Mouse (Mus musculus): ENCODE data around the gene Hectd2.

Hectd2 gene

GRCm38 (mm10) chr19:36645308-36645889, 91.0 kb downstream of the Hectd2 start:
- in situ Hi-C loops (cut with MboI, MseI) = no loop called here

- in situ Hi-C loops (cut with MboI, MseI) = no loop called here
Observed at GRCm38 (mm10) chr19:36646132-36646828, 91.8 kb downstream of the Hectd2 start.

GRCm38 (mm10) chr19:36652686-36653085, 98.2 kb downstream of the Hectd2 start:
- in situ Hi-C loops (cut with MboI, MseI) = no loop called here

GRCm38 (mm10) chr19:36662734-36663133, 108.3 kb downstream of the Hectd2 start:
- in situ Hi-C loops (cut with MboI, MseI) = no loop called here

- in situ Hi-C loops (cut with MboI, MseI) = no loop called here
Observed at GRCm38 (mm10) chr19:36663918-36664317, 109.5 kb downstream of the Hectd2 start.

GRCm38 (mm10) chr19:36664417-36664816, 110.0 kb downstream of the Hectd2 start:
- in situ Hi-C loops (cut with MboI, MseI) = no loop called here

GRCm38 (mm10) chr19:36665206-36665605, 110.8 kb downstream of the Hectd2 start:
- in situ Hi-C loops (cut with MboI, MseI) = no loop called here

- in situ Hi-C loops (cut with MboI, MseI) = no loop called here
Observed at GRCm38 (mm10) chr19:36665641-36666040, 111.2 kb downstream of the Hectd2 start.

GRCm38 (mm10) chr19:36666471-36666870, 112.0 kb downstream of the Hectd2 start:
- in situ Hi-C loops (cut with MboI, MseI) = no loop called here

- in situ Hi-C loops (cut with MboI, MseI) = no loop called here
Observed at GRCm38 (mm10) chr19:36667368-36667767, 112.9 kb downstream of the Hectd2 start.

- in situ Hi-C loops (cut with MboI, MseI) = no loop called here
Observed at GRCm38 (mm10) chr19:36668098-36668497, 113.7 kb downstream of the Hectd2 start.

- in situ Hi-C loops (cut with MboI, MseI) = no loop called here
Observed at GRCm38 (mm10) chr19:36668881-36669639, 114.6 kb downstream of the Hectd2 start.

- in situ Hi-C loops (cut with MboI, MseI) = no loop called here
Observed at GRCm38 (mm10) chr19:36669720-36670451, 115.4 kb downstream of the Hectd2 start.

All from regulatory T cell (primary cell).